Mouse (Mus musculus) embryonic facial prominence, embryonic 11.5 days (tissue): ENCODE data around the gene Hip1r. TPM values are rescaled to one million over a fixed set of nuclear protein-coding genes. Genes with fewer than 3 reads are reported as not detected.

Source experiments
- ATAC-seq: fragments of 200-750 bp; cut with Nextera tagmentation; replicated peaks from 2 replicates; pipeline ENCODE4 v1.8.0; 2017; ENCODE audit warnings: low read depth; ENCODE audit not compliant: insufficient number of reproducible peaks, low FRiP score, low TSS enrichment
- DNase-seq: peaks from one replicate; pipeline ENCODE4 v3.0.0-alpha.2; 2015; ENCODE audit warnings: low spot score
- H3K27ac ChIP-seq: fragments of 300-500 bp; sonication (generic); replicated peaks from 2 replicates; pipeline ENCODE4 v1.5.1; 2014; ENCODE audit warnings: mild to moderate bottlenecking, low read depth, low read length, control low read depth
- H3K27me3 ChIP-seq: fragments of 300-500 bp; sonication (generic); 2 replicates; pipeline ENCODE4 v1.6.1; 2014; ENCODE audit warnings: mild to moderate bottlenecking, low read length, moderate library complexity, mixed read lengths; ENCODE audit not compliant: control insufficient read depth, insufficient read depth
- H3K36me3 ChIP-seq: fragments of 300-500 bp; sonication (generic); replicated peaks from 2 replicates; pipeline ENCODE4 v1.6.1; 2014; ENCODE audit warnings: low read depth, mild to moderate bottlenecking, low read length, moderate library complexity, mixed read lengths; ENCODE audit not compliant: control insufficient read depth, insufficient read depth
- H3K4me1 ChIP-seq: fragments of 300-500 bp; sonication (generic); 2 replicates; pipeline ENCODE4 v1.6.1; 2014; ENCODE audit warnings: low read length, mixed read lengths; ENCODE audit not compliant: control insufficient read depth, insufficient read depth
- H3K4me2 ChIP-seq: fragments of 300-500 bp; sonication (generic); 2 replicates; pipeline ENCODE4 v1.6.1; 2014; ENCODE audit warnings: low read depth, mild to moderate bottlenecking, control low read depth, low read length, moderate library complexity
- H3K4me3 ChIP-seq: fragments of 300-500 bp; sonication (generic); 2 replicates; pipeline ENCODE4 v1.5.1; 2014; ENCODE audit warnings: low read depth, low read length, control low read depth
- H3K9ac ChIP-seq: fragments of 300-500 bp; sonication (generic); replicated peaks from 2 replicates; pipeline ENCODE4 v1.6.1; 2014; ENCODE audit warnings: mild to moderate bottlenecking, control low read depth, low read length
- H3K9me3 ChIP-seq: fragments of 300-500 bp; sonication (generic); replicated peaks from 2 replicates; pipeline ENCODE4 v1.6.1; 2016; ENCODE audit warnings: mild to moderate bottlenecking, low read length, inconsistent platforms, mixed read lengths; ENCODE audit not compliant: control insufficient read depth
- WGBS: fragments of 180-500 bp; shearing (Covaris S2); extraction: QIAGEN DNeasy Blood & Tissue Kit; methylation state at CpG from one replicate; pipeline ENCODE4 v1.1.7; 2014; 5-methylcytosine and 5-hydroxymethylcytosine counted together
- polyA plus RNA-seq: library from polyadenylated mRNA; unstranded; fragments of >200 nt; fragmentation: Nextera tagmentation; extraction: Ambion mirVana; gene quantifications from 2 replicates; pipeline ENCODE4 v1.2.1, GENCODE M21; 2014

The Hip1r gene
- polyA plus RNA-seq, 1 experiment from 2014 or later, result 3.0 TPM

GRCm38 (mm10) chr5:124001274-124001673 is 27.8 kb downstream of the Hip1r start:
- no peaks in the 10 kb centered on the region for H3K4me1 ChIP-seq
- no peak for DNase-seq
- H3K9ac ChIP-seq, result no peak overlapping the region
- H3K9me3 ChIP-seq, result no peaks in the 10 kb centered on the region
- no peak overlapping the region for H3K27ac ChIP-seq
- H3K36me3 ChIP-seq, result peaks cover 9% of the 10 kb centered on the region
- no peak overlapping the region for H3K4me3 ChIP-seq
- ATAC-seq, result 0 out of 2 replicates have a peak, but pooled peaks have one; percentile 15
- H3K4me2 ChIP-seq, result no peak overlapping the region
- no peaks in the 10 kb centered on the region for H3K27me3 ChIP-seq
- 69% methylated on average over 9 of the region's 9 CpGs for WGBS

- H3K27ac ChIP-seq, result no peak overlapping the region
- H3K9ac ChIP-seq, result no peak overlapping the region
- no peak overlapping the region for H3K4me3 ChIP-seq
- WGBS, result 95% methylated on average over 2 of the region's 2 CpGs
- ATAC-seq, result no peak
- no peaks in the 10 kb centered on the region for H3K27me3 ChIP-seq
- no peak for DNase-seq
- no peak overlapping the region for H3K4me2 ChIP-seq
- H3K36me3 ChIP-seq, result peaks cover 9% of the 10 kb centered on the region
- H3K9me3 ChIP-seq, result no peaks in the 10 kb centered on the region
- H3K4me1 ChIP-seq, result no peaks in the 10 kb centered on the region
These were observed 29.4 kb downstream of the Hip1r start for GRCm38 (mm10) chr5:124002876-124003275.

- WGBS, result 63% methylated on average over 4 of the region's 4 CpGs
- no peak for ATAC-seq
- Histone ChIP-seq H3K36me3 (peaks cover 9% of the 10 kb centered on the region), H3K4me1 (no peaks in the 10 kb centered on the region), H3K27me3 (no peaks in the 10 kb centered on the region), H3K9me3 (no peaks in the 10 kb centered on the region), H3K4me3 (no peak overlapping the region), H3K4me2 (no peak overlapping the region), H3K9ac (no peak overlapping the region), H3K27ac (no peak overlapping the region)
- DNase-seq, result no peak
These were observed 29.9 kb downstream of the Hip1r start for GRCm38 (mm10) chr5:124003375-124003774.

GRCm38 (mm10) chr5:124004356-124005150 is 31.1 kb downstream of the Hip1r start:
- Histone ChIP-seq H3K4me3 (no peak overlapping the region), H3K27ac (no peak overlapping the region), H3K27me3 (no peaks in the 10 kb centered on the region), H3K9me3 (no peaks in the 10 kb centered on the region), H3K4me1 (no peaks in the 10 kb centered on the region), H3K36me3 (peaks cover 10% of the 10 kb centered on the region), H3K9ac (no peak overlapping the region), H3K4me2 (no peak overlapping the region)
- WGBS, result 93% methylated on average over 17 of the region's 17 CpGs
- DNase-seq (no peak), ATAC-seq (no peak)

GRCm38 (mm10) chr5:124005151-124005500 is 31.7 kb downstream of the Hip1r start:
- 97% methylated on average over 15 of the region's 15 CpGs for WGBS
- Histone ChIP-seq H3K27me3 (no peaks in the 10 kb centered on the region), H3K9me3 (no peaks in the 10 kb centered on the region), H3K36me3 (peaks cover 12% of the 10 kb centered on the region), H3K4me1 (no peaks in the 10 kb centered on the region), H3K27ac (no peak overlapping the region), H3K4me3 (no peak overlapping the region), H3K9ac (no peak overlapping the region), H3K4me2 (no peak overlapping the region)
- ATAC-seq (no peak), DNase-seq (no peak)

- WGBS, result 90% methylated on average over 11 of the region's 11 CpGs
These were observed 32.2 kb downstream of the Hip1r start for GRCm38 (mm10) chr5:124005591-124005990.

GRCm38 (mm10) chr5:124006082-124006873 is 32.9 kb downstream of the Hip1r start:
- Histone ChIP-seq H3K27me3 (no peaks in the 10 kb centered on the region), H3K27ac (no peak overlapping the region), H3K4me2 (no peak overlapping the region), H3K9me3 (no peaks in the 10 kb centered on the region), H3K4me1 (no peaks in the 10 kb centered on the region; the same call in none of the 2 replicates), H3K4me3 (no peak overlapping the region), H3K36me3 (peaks cover 12% of the 10 kb centered on the region), H3K9ac (no peak overlapping the region)
- 88% methylated on average over 26 of the region's 26 CpGs for WGBS
- no peak for ATAC-seq
- DNase-seq, result no peak

More at GRCm38 (mm10) chr5:124005591-124005990, 32.2 kb downstream of the Hip1r start:
- no peak for ATAC-seq
- Histone ChIP-seq H3K4me2 (no peak overlapping the region), H3K36me3 (peaks cover 12% of the 10 kb centered on the region), H3K9me3 (no peaks in the 10 kb centered on the region), H3K9ac (no peak overlapping the region), H3K4me1 (no peaks in the 10 kb centered on the region; the same call in 1 of the 2 replicates), H3K27me3 (no peaks in the 10 kb centered on the region), H3K4me3 (no peak overlapping the region), H3K27ac (no peak overlapping the region)
- DNase-seq, result no peak
